Mouse (Mus musculus): ENCODE results near the gene Ccdc167. TPM values are rescaled to one million over a fixed set of nuclear protein-coding genes. Genes with fewer than 3 reads are reported as not detected.
"Not testable (repeated sequence)": the region's sequence is repeated elsewhere in the genome, so short reads cannot be mapped to it uniquely, and the experiment has no call there.

Ccdc167 gene
- polyA plus RNA-seq, 1 experiment from 2014 or later, result 16.4 TPM

DNA sequence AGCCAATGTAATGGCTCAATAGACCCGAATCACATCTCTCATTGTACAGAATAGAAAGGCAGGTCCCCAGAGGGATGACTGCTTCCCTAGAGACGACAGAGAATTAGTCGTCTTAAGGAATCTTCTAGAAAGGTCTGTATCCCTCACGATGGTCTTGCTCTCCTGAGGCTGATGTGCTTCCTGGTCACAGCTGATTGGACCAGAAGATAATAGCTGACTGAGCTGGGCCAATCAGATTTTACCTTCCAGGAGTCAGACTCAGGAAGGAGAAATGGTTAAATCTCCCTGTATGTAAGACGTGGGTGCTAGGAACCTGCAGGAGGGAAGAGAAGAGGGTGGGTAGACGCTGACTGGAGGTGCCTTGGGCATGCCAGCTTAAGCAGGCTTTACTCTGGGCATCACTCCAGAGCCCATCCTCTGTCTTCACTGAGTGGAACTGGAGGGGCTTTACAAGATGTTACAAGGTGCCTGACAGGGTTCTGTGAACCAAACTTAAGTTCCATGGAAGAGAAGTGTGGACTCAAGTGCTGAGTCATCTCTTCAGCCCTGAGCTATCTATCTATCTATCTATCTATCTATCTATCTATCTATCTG, 8.3 kb upstream of the Ccdc167 start:
- Histone ChIP-seq H3K4me1 (ENCODE audit: control insufficient read depth, insufficient read depth, low read length) (no peaks in the 10 kb centered on the region; the same call in 1 of the 2 replicates), H3K9ac (ENCODE audit: low read length) (no peak overlapping the region), H3K9me3 (ENCODE audit: control insufficient read depth, low read length) (no peaks in the 10 kb centered on the region), H3K27me3 (ENCODE audit: control insufficient read depth, insufficient read depth, low read length) (no peaks in the 10 kb centered on the region), H3K36me3 (ENCODE audit: control insufficient read depth, insufficient read depth, low read length) (no peaks in the 10 kb centered on the region), H3K4me2 (ENCODE audit: low read depth) (no peak overlapping the region), H3K27ac (ENCODE audit: low read depth, low read length) (no peak overlapping the region), H3K4me3 (ENCODE audit: low read depth, low read length) (no peak overlapping the region)
- no peak for DNase-seq (ENCODE audit: low spot score)
- no peak for ATAC-seq (ENCODE audit: insufficient read depth, low FRiP score, low TSS enrichment)
- 78% methylated on average over 6 of the region's 6 CpGs for WGBS

DNA sequence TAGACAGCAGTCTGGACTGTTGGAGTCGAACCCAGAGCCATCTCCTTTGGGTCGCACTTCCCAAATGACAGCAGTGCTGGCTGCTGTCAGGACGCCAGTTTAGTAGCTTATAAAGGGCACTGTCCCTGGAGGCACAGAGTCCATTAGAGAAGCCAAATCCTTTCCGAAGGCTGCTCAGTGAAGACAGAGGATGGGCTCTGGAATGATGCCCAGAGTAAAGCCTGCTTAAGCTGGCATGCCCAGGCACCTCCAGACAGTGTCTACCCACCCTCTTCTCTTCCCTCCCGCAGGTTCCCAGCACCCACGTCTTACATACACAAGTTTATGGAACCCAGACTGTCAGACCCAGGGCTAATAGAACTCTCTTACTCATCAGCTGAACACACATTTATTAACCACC, 7.8 kb upstream of the Ccdc167 start:
- no peak overlapping the region for H3K4me3 ChIP-seq (ENCODE audit: low read depth, low read length)
- WGBS, result 86% methylated on average over 6 of the region's 6 CpGs
- H3K9me3 ChIP-seq (ENCODE audit: control insufficient read depth, low read length), result no peaks in the 10 kb centered on the region
- no peaks in the 10 kb centered on the region for H3K36me3 ChIP-seq (ENCODE audit: control insufficient read depth, insufficient read depth, low read length)
- DNase-seq (ENCODE audit: low spot score) (no peak), ATAC-seq (ENCODE audit: insufficient read depth, low FRiP score, low TSS enrichment) (no peak)
- no peaks in the 10 kb centered on the region for H3K27me3 ChIP-seq (ENCODE audit: control insufficient read depth, insufficient read depth, low read length)
- no peak overlapping the region for H3K27ac ChIP-seq (ENCODE audit: low read depth, low read length)
- H3K4me1 ChIP-seq (ENCODE audit: control insufficient read depth, insufficient read depth, low read length), result no peaks in the 10 kb centered on the region
- no peak overlapping the region for H3K9ac ChIP-seq (ENCODE audit: low read length)
- no peak overlapping the region for H3K4me2 ChIP-seq (ENCODE audit: low read depth)

DNA sequence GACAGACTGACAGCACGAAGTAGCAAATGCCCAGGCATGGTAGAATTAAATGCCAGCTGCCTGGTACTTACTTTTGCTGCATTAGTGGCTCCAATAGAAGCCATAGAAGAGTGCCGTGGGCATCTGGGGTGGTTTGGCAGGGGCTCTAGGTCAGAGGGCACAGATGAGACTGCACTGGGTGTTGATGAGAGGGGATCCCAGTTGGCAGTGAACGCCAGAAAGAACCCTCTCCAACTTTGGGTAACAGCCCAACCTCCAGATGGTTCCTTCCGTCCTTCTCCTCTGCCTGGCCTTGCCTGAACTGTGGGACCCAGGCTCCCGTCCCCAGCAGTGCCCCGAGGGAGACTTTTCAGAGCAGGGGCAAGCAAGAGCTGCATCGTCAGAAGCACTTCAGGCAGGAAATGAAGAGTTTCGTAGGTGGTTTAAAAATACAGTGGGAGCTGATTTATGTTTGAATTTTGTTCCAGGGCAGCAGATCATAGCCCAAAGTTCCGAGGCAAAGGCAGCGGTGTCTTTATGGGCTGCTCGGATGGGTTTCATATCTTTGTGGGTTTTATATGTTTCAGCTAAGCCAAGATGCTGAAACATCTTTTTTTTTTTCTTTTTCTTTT, 4.0 kb upstream of the Ccdc167 start:
- ATAC-seq (ENCODE audit: insufficient read depth, low FRiP score, low TSS enrichment) (no peak), DNase-seq (ENCODE audit: low spot score) (no peak)
- Histone ChIP-seq H3K9me3 (ENCODE audit: control insufficient read depth, low read length) (no peaks in the 10 kb centered on the region), H3K27ac (ENCODE audit: low read depth, low read length) (no peak overlapping the region), H3K27me3 (ENCODE audit: control insufficient read depth, insufficient read depth, low read length) (no peaks in the 10 kb centered on the region), H3K4me2 (ENCODE audit: low read depth) (no peak overlapping the region), H3K4me3 (ENCODE audit: low read depth, low read length) (no peak overlapping the region), H3K9ac (ENCODE audit: low read length) (no peak overlapping the region), H3K36me3 (ENCODE audit: control insufficient read depth, insufficient read depth, low read length) (no peaks in the 10 kb centered on the region), H3K4me1 (ENCODE audit: control insufficient read depth, insufficient read depth, low read length) (peaks cover 3% of the 10 kb centered on the region; the same call in 1 of the 2 replicates)
- 71% methylated on average over 11 of the region's 11 CpGs for WGBS

DNA sequence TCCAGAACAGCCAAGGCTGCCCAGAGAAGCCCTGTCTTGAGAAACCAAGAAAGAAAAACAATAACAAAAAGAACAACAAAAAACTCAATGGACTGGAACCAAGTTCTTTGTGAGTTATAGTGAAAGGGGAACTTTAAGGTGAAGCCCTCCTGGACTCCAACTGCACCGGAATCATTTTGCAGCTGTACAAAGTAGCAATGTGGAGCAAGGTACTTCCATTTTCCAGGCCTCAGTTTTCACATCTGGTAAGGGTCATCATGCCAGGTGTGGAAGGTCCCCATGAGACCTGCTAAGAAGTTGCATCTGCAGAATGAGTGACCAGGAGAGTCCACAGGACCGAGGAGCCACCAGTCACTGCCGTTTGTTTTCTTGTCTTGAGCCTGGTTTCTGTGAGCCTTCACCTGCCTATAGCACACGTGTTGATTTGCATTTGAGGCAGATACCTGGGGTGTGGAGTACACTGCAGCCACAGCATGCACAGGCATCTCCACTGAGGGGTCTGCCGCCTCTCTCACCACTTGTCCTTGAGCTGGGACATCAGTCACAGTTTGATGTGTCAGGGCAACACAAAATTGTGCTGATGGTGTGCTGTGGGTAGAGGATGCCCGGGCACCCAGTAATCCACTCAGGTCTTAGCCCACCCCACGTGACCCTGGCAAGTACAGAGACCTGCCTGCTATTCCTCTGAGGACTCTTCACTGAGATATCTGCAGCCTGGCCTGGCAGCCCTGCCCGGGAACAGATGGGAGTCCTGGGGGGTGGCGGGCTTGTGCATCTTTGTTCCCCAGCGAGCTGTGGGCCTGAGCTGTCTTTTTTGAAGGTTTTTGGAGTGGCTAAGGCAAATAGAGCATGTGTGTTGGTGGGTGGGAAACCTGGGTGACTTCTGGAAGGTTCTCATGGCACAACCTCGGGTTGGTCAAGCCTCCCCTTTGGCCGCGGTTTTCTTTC, 3.1 kb upstream of the Ccdc167 start:
- H3K27me3 ChIP-seq (ENCODE audit: control insufficient read depth, insufficient read depth, low read length), result no peaks in the 10 kb centered on the region
- no peaks in the 10 kb centered on the region for H3K36me3 ChIP-seq (ENCODE audit: control insufficient read depth, insufficient read depth, low read length)
- no peak overlapping the region for H3K4me3 ChIP-seq (ENCODE audit: low read depth, low read length)
- DNase-seq (ENCODE audit: low spot score) (no peak), ATAC-seq (ENCODE audit: insufficient read depth, low FRiP score, low TSS enrichment) (no peak)
- H3K27ac ChIP-seq (ENCODE audit: low read depth, low read length), result no peak overlapping the region
- no peak overlapping the region for H3K4me2 ChIP-seq (ENCODE audit: low read depth)
- no peaks in the 10 kb centered on the region for H3K9me3 ChIP-seq (ENCODE audit: control insufficient read depth, low read length)
- 72% methylated on average over 13 of the region's 13 CpGs for WGBS
- no peak overlapping the region for H3K9ac ChIP-seq (ENCODE audit: low read length)
- peaks cover 3% of the 10 kb centered on the region; the same call in 1 of the 2 replicates for H3K4me1 ChIP-seq (ENCODE audit: control insufficient read depth, insufficient read depth, low read length)

DNA sequence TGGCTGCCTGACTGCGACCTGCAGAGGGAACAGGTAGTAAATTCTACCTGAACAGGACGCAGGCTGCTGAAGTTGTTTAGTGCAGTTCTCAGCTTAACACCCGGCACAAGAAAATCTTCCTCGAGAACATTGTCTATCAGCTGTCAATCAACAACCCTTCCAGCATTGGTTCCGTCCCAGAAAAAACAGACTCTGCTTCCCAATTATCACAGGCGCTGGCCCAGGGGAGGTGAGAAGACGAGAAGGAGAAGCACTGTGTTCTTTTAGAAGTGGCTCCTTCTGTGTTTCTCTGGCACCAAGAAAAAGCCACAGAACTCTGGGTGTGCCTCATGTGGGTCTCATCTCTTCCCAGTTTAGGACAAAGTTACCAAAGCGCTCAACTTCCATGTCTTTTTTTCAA, 1.8 kb upstream of the Ccdc167 start:
- ATAC-seq (ENCODE audit: insufficient read depth, low FRiP score, low TSS enrichment), result no peak
- Histone ChIP-seq H3K9ac (ENCODE audit: low read length) (no peak overlapping the region), H3K4me1 (ENCODE audit: control insufficient read depth, insufficient read depth, low read length) (peaks cover 3% of the 10 kb centered on the region; the same call in 1 of the 2 replicates), H3K4me2 (ENCODE audit: low read depth) (no peak overlapping the region), H3K4me3 (ENCODE audit: low read depth, low read length) (no peak overlapping the region), H3K27ac (ENCODE audit: low read depth, low read length) (no peak overlapping the region), H3K9me3 (ENCODE audit: control insufficient read depth, low read length) (no peaks in the 10 kb centered on the region), H3K27me3 (ENCODE audit: control insufficient read depth, insufficient read depth, low read length) (no peaks in the 10 kb centered on the region), H3K36me3 (ENCODE audit: control insufficient read depth, insufficient read depth, low read length) (no peaks in the 10 kb centered on the region)
- 93% methylated on average over 8 of the region's 8 CpGs for WGBS
- DNase-seq (ENCODE audit: low spot score), result no peak

DNA sequence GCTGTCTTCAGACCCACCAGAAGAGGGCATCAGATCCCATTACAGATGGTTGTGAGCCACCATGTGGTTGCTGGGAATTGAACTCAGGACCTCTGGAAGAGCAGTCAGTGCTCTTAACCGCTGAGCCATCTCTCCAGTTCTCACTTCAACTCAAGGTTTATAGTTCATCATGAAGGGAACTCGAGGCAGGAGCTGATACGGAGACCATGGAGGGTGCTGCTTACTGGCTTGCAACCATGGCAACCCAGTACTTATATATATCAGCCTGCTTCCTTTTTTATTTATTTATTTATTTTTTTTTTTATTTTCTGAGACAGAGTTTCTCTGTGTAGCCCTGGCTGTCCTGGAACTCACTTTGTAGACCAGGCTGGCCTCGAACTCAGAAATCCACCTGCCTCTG, 3.1 kb downstream of the Ccdc167 start:
- not testable (repeated sequence) for ATAC-seq (ENCODE audit: insufficient read depth, low FRiP score, low TSS enrichment); H3K4me2 ChIP-seq (ENCODE audit: low read depth); H3K9me3 ChIP-seq (ENCODE audit: control insufficient read depth, low read length); H3K4me3 ChIP-seq (ENCODE audit: low read depth, low read length); H3K9ac ChIP-seq (ENCODE audit: low read length); H3K27ac ChIP-seq (ENCODE audit: low read depth, low read length); DNase-seq (ENCODE audit: low spot score); H3K27me3 ChIP-seq (ENCODE audit: control insufficient read depth, insufficient read depth, low read length); H3K36me3 ChIP-seq (ENCODE audit: control insufficient read depth, insufficient read depth, low read length)
- 95% methylated on average over 4 of the region's 4 CpGs for WGBS
- peaks cover 11% of the 10 kb centered on the region for H3K4me1 ChIP-seq (ENCODE audit: control insufficient read depth, insufficient read depth, low read length)

DNA sequence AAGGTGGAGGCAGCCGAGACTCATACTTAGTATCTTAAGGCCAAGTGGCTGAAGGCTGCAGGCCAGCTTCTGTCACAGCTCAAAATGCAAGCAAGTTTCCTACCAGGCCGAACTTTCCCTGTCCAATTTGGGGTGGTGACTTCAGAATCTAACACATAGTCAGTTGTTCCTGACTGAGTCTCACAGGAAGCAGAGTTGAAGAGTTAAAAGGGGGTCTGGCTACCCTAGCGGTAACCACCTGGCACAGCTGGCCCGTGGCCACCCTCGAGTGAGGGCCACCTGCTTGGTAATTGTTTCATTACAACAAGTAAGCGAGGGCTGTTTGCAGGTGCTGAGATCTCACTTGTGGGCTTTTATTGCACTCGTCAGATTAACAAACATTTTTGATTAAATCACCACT, 4.3 kb downstream of the Ccdc167 start:
- Histone ChIP-seq H3K4me1 (ENCODE audit: control insufficient read depth, insufficient read depth, low read length) (peaks cover 14% of the 10 kb centered on the region), H3K27ac (ENCODE audit: low read depth, low read length) (no peak overlapping the region), H3K36me3 (ENCODE audit: control insufficient read depth, insufficient read depth, low read length) (no peaks in the 10 kb centered on the region), H3K4me3 (ENCODE audit: low read depth, low read length) (no peak overlapping the region), H3K9me3 (ENCODE audit: control insufficient read depth, low read length) (no peaks in the 10 kb centered on the region), H3K9ac (ENCODE audit: low read length) (no peak overlapping the region), H3K4me2 (ENCODE audit: low read depth) (no peak overlapping the region), H3K27me3 (ENCODE audit: control insufficient read depth, insufficient read depth, low read length) (no peaks in the 10 kb centered on the region)
- no peak for DNase-seq (ENCODE audit: low spot score)
- 62% methylated on average over 7 of the region's 7 CpGs for WGBS
- ATAC-seq (ENCODE audit: insufficient read depth, low FRiP score, low TSS enrichment), result no peak

DNA sequence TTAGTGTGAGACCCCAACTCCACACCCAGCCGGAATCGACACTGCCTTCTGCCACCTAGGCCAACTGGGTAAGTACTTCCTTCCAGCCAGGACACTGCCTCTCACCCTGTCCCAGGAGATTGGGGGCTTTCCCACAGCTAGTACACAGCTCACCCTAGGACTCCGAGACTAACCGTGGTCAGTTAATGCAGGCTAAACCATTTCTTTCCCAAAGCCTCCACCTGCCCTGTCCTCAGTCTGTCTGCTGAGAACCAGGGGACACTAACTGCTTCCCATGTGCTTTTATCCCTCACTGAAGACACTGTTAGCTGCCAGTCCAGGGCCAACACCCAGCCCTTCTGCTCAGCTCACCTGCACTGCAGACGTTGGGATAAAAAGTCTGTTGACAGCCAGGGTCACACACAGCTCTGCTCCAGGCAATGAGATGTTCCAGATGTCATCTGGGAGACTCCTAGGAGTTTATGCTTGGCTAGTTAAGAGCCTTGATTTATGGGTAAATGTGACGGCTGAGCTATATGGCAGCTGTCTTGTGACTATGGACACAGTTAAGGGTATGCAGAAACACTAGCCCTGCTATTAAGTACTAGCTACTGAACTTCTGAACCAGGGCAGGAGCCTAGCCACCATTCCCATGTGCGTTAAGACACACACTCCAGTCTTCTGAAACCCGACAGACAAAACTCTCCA, 5.0 kb downstream of the Ccdc167 start:
- Histone ChIP-seq H3K9me3 (ENCODE audit: control insufficient read depth, low read length) (no peaks in the 10 kb centered on the region), H3K9ac (ENCODE audit: low read length) (no peak overlapping the region), H3K27ac (ENCODE audit: low read depth, low read length) (no peak overlapping the region), H3K4me3 (ENCODE audit: low read depth, low read length) (no peak overlapping the region), H3K4me1 (ENCODE audit: control insufficient read depth, insufficient read depth, low read length) (peaks cover 16% of the 10 kb centered on the region), H3K27me3 (ENCODE audit: control insufficient read depth, insufficient read depth, low read length) (no peaks in the 10 kb centered on the region), H3K4me2 (ENCODE audit: low read depth) (no peak overlapping the region), H3K36me3 (ENCODE audit: control insufficient read depth, insufficient read depth, low read length) (no peaks in the 10 kb centered on the region)
- DNase-seq (ENCODE audit: low spot score) (no peak), ATAC-seq (ENCODE audit: insufficient read depth, low FRiP score, low TSS enrichment) (no peak)
- 54% methylated on average over 8 of the region's 8 CpGs for WGBS
